Mouse (Mus musculus) NIH3T3 (cell line): ENCODE data around the gene BC147527.
A peak's percentile ranks its signal among the peaks of the same experiment; 100 is the strongest.
"Not testable (repeated sequence)": the region's sequence is repeated elsewhere in the genome, so short reads cannot be mapped to it uniquely, and the experiment has no call there.

Experiments
- DNase-seq: peaks from one replicate; pipeline ENCODE4 v3.0.0-alpha.2; 2012; ENCODE audit warnings: low read depth

BC147527 gene

GRCm38 (mm10) chr13:120299991-120300442 lies at the start of gene BC147527:
BC147527 (plus strand) TSS chr13:120300392.
- peak; percentile 4 for DNase-seq

DNA sequence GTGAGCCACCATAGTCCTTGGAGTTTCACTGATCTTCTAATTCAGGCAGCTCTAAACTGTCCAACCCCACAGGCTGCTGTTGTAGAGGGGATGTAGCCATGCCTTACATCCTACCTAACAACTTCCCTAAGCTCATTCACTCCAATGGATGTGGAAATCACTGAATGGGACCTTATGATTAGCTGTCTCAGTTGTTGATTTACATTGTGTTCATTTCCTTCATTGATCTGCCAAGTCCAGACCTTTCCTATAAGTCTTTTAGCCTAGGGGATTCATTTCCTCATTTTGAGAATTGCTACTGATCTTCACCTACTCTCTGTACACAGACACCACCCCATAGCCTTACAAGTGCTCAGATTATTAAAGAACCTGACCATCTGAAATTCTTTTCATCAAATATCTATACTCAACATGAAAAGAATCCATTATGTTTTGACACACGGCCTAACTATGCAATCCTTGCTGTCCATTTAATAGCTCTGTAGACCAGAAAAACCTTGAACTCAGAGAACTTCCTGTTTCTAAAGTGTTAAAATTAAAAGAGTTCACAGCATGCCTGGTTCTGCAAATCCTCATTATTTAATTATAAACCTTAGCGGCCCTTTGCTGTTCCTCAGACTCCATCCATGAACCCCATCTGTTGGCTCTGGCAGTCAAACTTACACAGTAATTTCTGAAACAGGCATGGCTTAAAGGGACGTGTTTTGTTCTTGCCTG lies 48.8 kb upstream of the BC147527 start:
- DNase-seq: not testable (repeated sequence)

GRCm38 (mm10) chr13:120258817-120259658 lies 41.2 kb upstream of the BC147527 start:
- not testable (repeated sequence) for DNase-seq

DNA sequence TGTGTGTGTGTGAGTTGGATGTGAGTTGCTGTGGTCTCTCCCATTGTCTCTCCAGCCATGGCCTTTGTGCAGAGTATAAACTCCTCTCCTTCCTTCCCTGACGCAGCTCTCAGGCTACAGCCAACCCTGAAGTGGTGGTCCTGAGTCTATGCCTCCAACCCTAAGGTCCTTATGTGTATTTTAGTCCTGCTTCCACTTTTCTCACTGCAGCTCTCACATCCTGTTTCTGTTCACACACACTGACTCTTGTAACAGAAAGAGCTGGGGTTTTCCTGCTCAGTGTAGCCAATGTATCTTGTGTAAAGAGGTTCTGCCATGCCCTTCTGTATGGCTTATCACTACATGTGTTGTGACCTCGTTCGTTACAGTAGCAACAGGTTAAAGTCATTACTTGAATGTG lies 40.5 kb upstream of the BC147527 start:
- DNase-seq: not testable (repeated sequence)

- not testable (repeated sequence) for DNase-seq
Measured at GRCm38 (mm10) chr13:120262870-120263269, 37.3 kb upstream of the BC147527 start, which contains the start of gene AF067061. AF067061 (plus strand) TSS chr13:120263114.

- not testable (repeated sequence) for DNase-seq
Measured at GRCm38 (mm10) chr13:120277837-120278236, 22.4 kb upstream of the BC147527 start.

- DNase-seq: no peak
Measured at GRCm38 (mm10) chr13:120278784-120279183, 21.4 kb upstream of the BC147527 start.

DNA sequence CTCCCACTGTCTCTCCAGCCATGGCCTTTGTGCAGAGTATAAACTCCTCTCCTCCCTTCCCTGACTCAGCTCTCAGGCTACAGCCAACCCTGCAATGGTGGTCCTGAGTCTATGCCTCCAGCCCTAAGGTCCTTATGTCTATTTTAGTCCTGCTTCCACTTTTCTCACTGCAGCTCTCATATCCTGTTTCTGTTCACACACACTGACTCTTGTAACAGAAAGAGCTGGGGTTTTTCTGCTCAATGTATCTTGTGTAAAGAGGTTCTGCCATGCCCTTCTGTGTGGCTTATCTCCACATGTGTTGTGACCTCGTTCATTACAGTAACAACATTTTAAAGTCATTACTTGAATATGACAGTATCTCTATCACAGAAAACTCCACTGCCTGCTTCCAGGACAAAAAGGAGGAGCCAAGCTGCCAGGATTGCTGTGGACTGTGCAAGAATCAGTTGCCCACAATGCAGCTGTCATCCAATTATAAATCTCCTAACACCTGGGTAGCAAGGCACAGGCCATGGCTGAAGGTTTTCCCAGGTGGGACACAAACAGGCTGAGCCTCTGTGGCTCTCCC lies 783 bp upstream of the BC147527 start:
- no peak for DNase-seq

DNA sequence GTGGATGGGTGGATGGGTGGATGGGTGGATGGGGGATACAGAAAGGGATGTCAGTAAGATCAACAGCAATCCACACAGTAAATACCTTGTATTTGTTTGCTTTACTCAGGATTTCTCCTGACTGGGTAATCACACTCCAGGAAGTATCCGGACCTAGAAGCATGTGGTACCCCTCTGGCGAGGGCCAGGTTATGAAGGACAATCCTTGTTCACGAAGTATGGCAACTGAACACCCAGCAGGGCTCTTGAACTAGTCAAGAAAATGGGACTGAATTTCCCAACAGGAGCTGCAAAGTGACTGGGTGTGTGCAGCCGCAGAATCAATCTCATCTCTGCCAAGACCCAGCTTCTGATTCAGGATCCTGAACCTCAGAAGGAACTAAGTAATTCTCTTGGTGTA lies 661 bp downstream of the BC147527 start:
- DNase-seq: no peak

- DNase-seq: no peak
Measured at GRCm38 (mm10) chr13:120310749-120311148, 10.6 kb downstream of the BC147527 start.

- peak; percentile 25 for DNase-seq
Measured at GRCm38 (mm10) chr13:120313584-120313983, 13.4 kb downstream of the BC147527 start.

GRCm38 (mm10) chr13:120316578-120316977 lies 16.4 kb downstream of the BC147527 start, which contains the start of gene Tcstv3:
Tcstv3 (plus strand) TSS chr13:120316878.
- not testable (repeated sequence) for DNase-seq

- no peak for DNase-seq
Measured at GRCm38 (mm10) chr13:120320183-120320582, 20.0 kb downstream of the BC147527 start.

- peak; percentile 15 for DNase-seq
Measured at GRCm38 (mm10) chr13:120320721-120321120, 20.5 kb downstream of the BC147527 start.
